Mouse (Mus musculus) kidney, adult 2 months (tissue): Measurements from ENCODE around the gene Fam107b.

Experiments
- CTCF ChIP-seq: fragments of 200-500 bp; conservative IDR thresholded peaks from 2 replicates; pipeline ENCODE4 v1.5.1; 2011; ENCODE audit warnings: low read depth, mild to moderate bottlenecking, control low read depth, low read length, moderate library complexity, mixed read lengths; ENCODE audit not compliant: insufficient read depth, insufficient read length
- POLR2A ChIP-seq: fragments of 200-500 bp; IDR thresholded peaks from one replicate; pipeline ENCODE4 v1.6.1; 2011; ENCODE audit warnings: low read depth, low read length, control low read depth

GRCm38 (mm10) chr2:3682699-3683098 lies 112.4 kb downstream of the Fam107b start:
- TF ChIP-seq POLR2A: no peak
- TF ChIP-seq CTCF: no peak
